Mouse (Mus musculus) olfactory bulb, adult 2 months (tissue): ENCODE data around the gene Hrc. TPM values are rescaled to one million over a fixed set of nuclear protein-coding genes. Genes with fewer than 3 reads are reported as not detected.

Source experiments
- H3K27ac ChIP-seq: fragments of 200-500 bp; 2 replicates; pipeline ENCODE4 v1.5.1; 2012; ENCODE audit warnings: low read depth, low read length; ENCODE audit not compliant: insufficient read depth
- H3K4me1 ChIP-seq: fragments of 200-500 bp; 2 replicates; pipeline ENCODE4 v1.6.1; 2012; ENCODE audit warnings: low read length; ENCODE audit not compliant: control insufficient read depth, insufficient read depth
- H3K4me3 ChIP-seq: fragments of 200-500 bp; 2 replicates; pipeline ENCODE4 v1.5.1; 2012; ENCODE audit warnings: mild to moderate bottlenecking, low read depth, low read length, moderate library complexity; ENCODE audit not compliant: insufficient read depth
- CTCF ChIP-seq: fragments of 200-500 bp; IDR thresholded peaks from 2 replicates; pipeline ENCODE4 v1.5.1; 2012; ENCODE audit warnings: low read depth, mild to moderate bottlenecking, low read length, moderate library complexity; ENCODE audit not compliant: insufficient read depth
- POLR2A ChIP-seq: fragments of 200-500 bp; IDR thresholded peaks from 2 replicates; pipeline ENCODE4 v1.6.1; 2012; ENCODE audit warnings: mild to moderate bottlenecking, low read depth, low read length, moderate library complexity; ENCODE audit not compliant: insufficient read depth
- WGBS: fragments of 180-500 bp; shearing (Covaris S2); methylation state at CpG from one replicate; pipeline ENCODE4 v1.1.7; 2018; 5-methylcytosine and 5-hydroxymethylcytosine counted together
- polyA plus RNA-seq: library from polyadenylated mRNA; stranded (reverse); fragments of >200 nt; gene quantifications from 2 replicates; pipeline ENCODE4 v1.2.4, GENCODE M21; 2012; ENCODE audit warnings: low replicate concordance; ENCODE audit not compliant: missing spikeins, insufficient read depth, insufficient read length

Gene Hrc
- polyA plus RNA-seq, 1 experiment, result not detected

DNA sequence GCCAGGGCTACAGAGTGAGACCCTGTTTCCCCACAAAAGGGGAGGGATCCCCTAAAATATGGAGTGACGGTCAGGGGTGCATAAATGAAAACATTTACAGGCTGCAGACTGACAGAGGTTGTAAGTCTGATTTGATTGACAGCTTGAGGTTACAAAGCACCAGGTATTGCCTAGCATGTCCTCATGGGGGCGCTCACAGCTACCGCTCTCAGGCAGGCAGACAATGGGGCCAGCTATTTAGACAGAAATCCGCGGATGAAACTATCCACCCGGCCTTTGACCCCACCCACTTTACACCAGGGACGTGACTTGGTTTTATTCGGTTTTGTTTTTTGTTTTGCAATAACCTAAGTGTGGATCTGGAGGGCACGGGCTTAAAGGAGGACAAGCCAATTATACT lies 25.6 kb upstream of the Hrc start:
- H3K4me3 ChIP-seq, result no peak overlapping the region
- WGBS, result 15% methylated on average over 9 of the region's 9 CpGs
- peaks cover 5% of the 10 kb centered on the region; the same call in 1 of the 2 replicates for H3K4me1 ChIP-seq
- H3K27ac ChIP-seq, result no peak overlapping the region
- TF ChIP-seq CTCF (no peak), POLR2A (no peak)

DNA sequence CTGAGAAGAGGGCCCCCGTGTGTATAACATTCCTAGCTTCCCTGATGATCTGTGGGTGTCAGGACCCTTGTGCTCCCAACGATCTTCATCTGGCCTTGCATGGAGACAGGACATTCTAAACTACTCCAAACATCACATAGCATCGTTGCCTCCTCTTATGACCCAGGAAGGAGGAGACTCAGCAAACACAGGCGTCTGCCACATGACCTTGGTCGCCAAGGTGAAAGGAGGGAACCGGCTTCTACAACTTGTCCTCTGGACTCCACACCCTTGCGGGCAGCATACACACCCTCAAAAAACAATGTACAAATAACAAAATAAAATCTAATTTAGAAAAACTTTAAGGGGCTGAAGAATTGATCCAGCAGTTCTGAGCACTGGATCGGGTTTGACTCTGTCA lies 23.1 kb upstream of the Hrc start:
- WGBS, result 85% methylated on average over 8 of the region's 8 CpGs
- TF ChIP-seq CTCF (no peak), POLR2A (no peak)
- Histone ChIP-seq H3K27ac (no peak overlapping the region), H3K4me3 (no peak overlapping the region), H3K4me1 (peaks cover 7% of the 10 kb centered on the region; the same call in 1 of the 2 replicates)

DNA sequence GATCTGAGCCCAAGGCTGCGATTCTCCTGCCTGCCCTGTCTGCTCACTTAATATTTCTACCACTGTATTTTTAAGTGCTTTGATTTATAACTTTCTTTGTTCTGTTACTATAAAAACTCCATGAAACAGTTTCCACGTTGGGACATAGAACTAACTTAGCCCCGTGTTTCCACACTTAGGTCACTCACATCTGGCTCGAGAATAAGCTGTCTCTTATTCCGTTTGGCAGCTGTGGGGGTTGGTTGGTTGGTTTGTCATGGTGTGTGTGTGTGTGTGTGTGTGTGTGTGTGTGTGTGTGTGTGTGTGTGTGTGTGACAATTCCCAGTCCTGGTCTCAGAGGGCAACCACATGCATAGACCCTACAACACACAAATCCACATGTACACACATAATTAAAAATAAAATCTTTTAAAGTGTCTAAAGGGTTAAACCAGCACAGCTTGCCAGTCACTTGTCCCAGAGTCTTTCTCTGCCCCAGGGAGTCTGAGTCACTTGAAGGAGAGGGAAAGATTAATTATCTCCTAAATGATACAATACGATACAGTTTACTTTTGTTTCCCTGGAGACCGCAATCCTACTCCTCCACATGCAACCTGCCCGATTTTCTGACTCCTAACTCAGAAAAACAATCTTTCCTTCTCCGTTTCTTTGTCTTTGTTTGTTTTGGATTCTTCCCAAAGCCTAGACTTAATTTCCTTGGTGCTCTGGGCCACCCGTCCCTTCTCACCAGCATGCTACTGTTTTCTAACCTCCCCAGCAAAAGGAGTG lies 22.2 kb upstream of the Hrc start:
- TF ChIP-seq CTCF (no peak), POLR2A (no peak)
- Histone ChIP-seq H3K27ac (no peak overlapping the region), H3K4me1 (peaks cover 7% of the 10 kb centered on the region; the same call in 1 of the 2 replicates), H3K4me3 (no peak overlapping the region)
- WGBS, result 25% methylated on average over 10 of the region's 10 CpGs

DNA sequence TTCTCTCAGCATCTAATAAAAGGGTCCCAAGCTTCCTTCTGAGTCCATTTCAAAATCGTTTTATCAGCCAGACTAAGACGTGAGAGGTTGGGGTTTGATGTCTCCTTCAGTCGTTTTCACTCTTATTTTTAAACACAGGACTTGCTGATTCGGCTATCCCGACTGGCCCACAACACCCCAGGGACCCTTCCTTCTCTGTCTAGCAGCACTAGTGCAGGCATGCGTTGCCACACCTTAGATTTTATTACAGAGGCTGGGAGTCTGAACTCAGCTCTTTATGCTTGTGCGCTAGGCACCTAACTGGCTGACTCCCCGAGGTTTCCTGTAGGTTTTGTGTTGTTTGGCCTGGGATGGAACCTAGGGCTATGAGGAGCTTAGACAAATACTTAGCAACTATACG lies 21.6 kb upstream of the Hrc start:
- Histone ChIP-seq H3K27ac (no peak overlapping the region), H3K4me1 (peaks cover 7% of the 10 kb centered on the region; the same call in 1 of the 2 replicates), H3K4me3 (no peak overlapping the region)
- 35% methylated on average over 9 of the region's 9 CpGs for WGBS
- TF ChIP-seq CTCF, result no peak
- no peak for TF ChIP-seq POLR2A

DNA sequence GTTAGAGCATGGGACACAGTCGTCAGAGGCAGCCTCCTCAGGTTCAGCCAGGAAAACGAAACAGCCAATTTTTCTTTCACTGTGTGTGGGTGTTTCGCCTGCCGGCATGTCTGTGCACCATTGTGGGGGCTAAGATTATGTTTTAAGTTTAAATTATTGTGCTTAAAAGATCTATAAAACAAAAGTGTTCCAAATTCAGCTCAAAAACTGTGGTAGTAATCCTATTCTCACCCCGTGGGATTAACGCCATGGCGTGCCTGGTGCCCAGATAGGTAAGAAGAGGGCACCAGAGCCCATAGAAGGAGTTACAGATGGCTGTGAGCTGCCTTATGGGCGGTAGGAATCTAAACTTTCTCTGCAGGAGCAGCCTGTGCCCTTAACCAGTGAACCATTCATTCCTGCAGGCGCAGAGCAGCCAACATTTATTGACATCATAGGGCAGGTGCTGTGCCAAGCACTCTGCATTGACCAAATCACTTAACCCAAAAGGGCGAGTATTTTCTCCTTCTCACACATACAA lies 19.8 kb upstream of the Hrc start:
- no peak for TF ChIP-seq CTCF
- TF ChIP-seq POLR2A, result no peak
- peaks cover 7% of the 10 kb centered on the region; the same call in 1 of the 2 replicates for H3K4me1 ChIP-seq
- 59% methylated on average over 10 of the region's 10 CpGs for WGBS
- no peak overlapping the region for H3K27ac ChIP-seq
- H3K4me3 ChIP-seq, result no peak overlapping the region

DNA sequence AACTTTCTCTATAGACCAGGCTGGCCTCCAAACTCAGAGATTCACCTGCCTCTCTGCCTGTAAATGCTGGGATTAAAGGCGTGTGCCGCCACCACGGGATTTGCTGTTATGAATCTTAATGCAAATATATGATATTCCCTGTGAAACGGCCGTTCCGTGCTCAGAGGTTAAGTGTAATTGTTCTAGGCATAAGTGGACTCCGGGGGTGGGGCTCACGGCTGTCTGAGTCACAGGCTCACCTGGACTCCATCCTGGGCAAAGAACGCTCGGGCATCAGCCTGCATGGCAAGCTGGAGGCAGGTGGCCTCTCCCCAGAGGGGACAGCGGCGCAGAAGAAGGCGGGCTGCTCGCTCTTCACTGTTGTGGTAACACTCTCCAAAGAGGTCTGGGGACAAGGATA lies 18.6 kb upstream of the Hrc start:
- WGBS, result 97% methylated on average over 14 of the region's 14 CpGs
- TF ChIP-seq CTCF (no peak), POLR2A (no peak)

DNA sequence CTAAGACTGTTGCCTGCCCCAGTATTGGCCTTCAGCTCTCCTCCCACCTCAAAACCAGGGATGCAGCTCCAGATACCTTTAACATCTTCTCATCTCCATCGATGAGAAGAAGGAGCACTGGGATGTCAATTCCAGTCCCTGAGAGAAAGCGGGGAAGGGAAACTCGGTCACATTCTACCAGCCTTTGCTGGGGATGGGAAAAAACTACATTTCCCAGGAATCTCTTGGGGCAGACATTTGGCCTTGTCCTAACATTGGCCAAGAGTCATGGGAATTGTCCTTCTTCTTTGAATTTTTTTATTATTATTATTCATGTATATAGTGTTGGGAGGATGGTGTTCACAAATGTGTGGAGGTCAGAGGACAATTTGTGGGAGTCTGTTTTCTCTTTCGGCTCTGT lies 12.8 kb upstream of the Hrc start:
- Histone ChIP-seq H3K4me3 (no peak overlapping the region), H3K27ac (no peak overlapping the region), H3K4me1 (no peaks in the 10 kb centered on the region)
- WGBS, result 92% methylated on average over 4 of the region's 4 CpGs
- TF ChIP-seq POLR2A (no peak), CTCF (no peak)

More for the DNA sequence above, 18.6 kb upstream of the Hrc start:
- Histone ChIP-seq H3K4me3 (no peak overlapping the region), H3K27ac (no peak overlapping the region), H3K4me1 (peaks cover 7% of the 10 kb centered on the region; the same call in 1 of the 2 replicates)

DNA sequence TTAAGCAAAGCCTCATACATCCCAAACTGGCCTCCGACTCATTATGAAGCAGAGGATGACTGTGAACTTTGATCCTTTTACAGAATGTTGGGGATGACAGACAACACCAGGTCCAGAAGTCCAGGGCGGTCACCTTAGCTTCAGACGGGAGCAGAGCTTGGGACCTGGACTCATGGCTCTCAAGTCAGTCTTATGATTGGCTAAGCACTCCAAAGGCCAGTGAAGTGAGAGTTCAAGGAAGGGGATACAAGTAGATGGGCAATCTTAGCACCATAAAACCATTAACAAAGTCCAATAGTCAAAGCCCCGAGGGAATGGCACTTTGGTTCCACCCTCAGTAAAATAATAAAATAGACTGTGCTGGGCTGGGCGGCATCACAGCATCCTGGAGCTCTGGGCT lies 12.0 kb upstream of the Hrc start:
- H3K4me1 ChIP-seq, result no peaks in the 10 kb centered on the region
- no peak overlapping the region for H3K4me3 ChIP-seq
- no peak overlapping the region for H3K27ac ChIP-seq
- TF ChIP-seq CTCF (no peak), POLR2A (no peak)
- 92% methylated on average over 5 of the region's 5 CpGs for whole genome bisulfite sequencing

DNA sequence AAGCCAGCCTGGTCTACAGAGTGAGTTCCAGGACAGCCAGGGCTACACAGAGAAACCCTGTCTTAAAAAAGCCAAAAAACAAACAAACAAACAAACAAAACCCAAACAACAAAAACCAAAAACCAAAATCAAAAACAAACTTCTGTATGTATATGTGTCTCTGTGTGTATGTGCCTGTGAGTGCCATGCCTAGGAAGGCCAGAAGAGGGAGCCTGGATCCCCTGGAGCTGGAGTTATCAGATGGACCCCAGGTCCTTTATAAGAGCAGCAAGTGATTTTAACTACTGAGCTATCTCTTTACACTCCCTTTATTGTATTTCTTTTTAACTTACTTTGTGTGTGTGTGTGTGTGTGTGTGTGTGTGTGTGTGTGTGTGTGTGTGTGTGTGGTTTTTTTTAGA lies 9.3 kb upstream of the Hrc start:
- no peaks in the 10 kb centered on the region for H3K4me1 ChIP-seq
- no peak overlapping the region for H3K4me3 ChIP-seq
- no peak overlapping the region for H3K27ac ChIP-seq
- TF ChIP-seq POLR2A, result no peak
- no peak for TF ChIP-seq CTCF
